Mouse (Mus musculus) forebrain, embryonic 11.5 days (tissue): Measurements from ENCODE around the gene Srm. TPM values are rescaled to one million over a fixed set of nuclear protein-coding genes. Genes with fewer than 3 reads are reported as not detected.

Experiments
- ATAC-seq: fragments of 200-750 bp; cut with Nextera tagmentation; replicated peaks from 2 replicates; pipeline ENCODE4 v1.8.0; 2017; ENCODE audit warnings: moderate TSS enrichment; ENCODE audit not compliant: low FRiP score
- DNase-seq: peaks from one replicate; pipeline ENCODE4 v3.0.0-alpha.2; 2017; ENCODE audit warnings: low spot score
- H3K27ac ChIP-seq: fragments of 300-500 bp; sonication (generic); 2 replicates; pipeline ENCODE4 v1.5.1; 2014; ENCODE audit warnings: low read depth, low read length
- H3K27me3 ChIP-seq: fragments of 300-500 bp; sonication (generic); 2 replicates; pipeline ENCODE4 v1.6.1; 2014; ENCODE audit warnings: mild to moderate bottlenecking, low read length, mixed read lengths; ENCODE audit not compliant: control insufficient read depth, insufficient read depth
- H3K36me3 ChIP-seq: fragments of 300-500 bp; sonication (generic); 2 replicates; pipeline ENCODE4 v1.6.1; 2014; ENCODE audit warnings: mild to moderate bottlenecking, low read length, moderate library complexity, mixed read lengths; ENCODE audit not compliant: control insufficient read depth, insufficient read depth
- H3K4me1 ChIP-seq: fragments of 300-500 bp; sonication (generic); replicated peaks from 2 replicates; pipeline ENCODE4 v1.6.1; 2014; ENCODE audit warnings: low read length, mixed read lengths; ENCODE audit not compliant: control insufficient read depth, insufficient read depth
- H3K4me2 ChIP-seq: fragments of 300-500 bp; sonication (generic); 2 replicates; pipeline ENCODE4 v1.6.1; 2014; ENCODE audit warnings: low read depth, mild to moderate bottlenecking, low read length, moderate library complexity, mixed read lengths; ENCODE audit not compliant: severe bottlenecking
- H3K4me3 ChIP-seq: fragments of 300-500 bp; sonication (generic); 2 replicates; pipeline ENCODE4 v1.5.1; 2014; ENCODE audit warnings: low read depth, low read length
- H3K9ac ChIP-seq: fragments of 300-500 bp; sonication (generic); 2 replicates; pipeline ENCODE4 v1.6.1; 2014; ENCODE audit warnings: low read length
- H3K9me3 ChIP-seq: fragments of 300-500 bp; sonication (generic); 2 replicates; pipeline ENCODE4 v1.6.1; 2016; ENCODE audit warnings: low read length, mixed read lengths; ENCODE audit not compliant: control insufficient read depth
- whole genome bisulfite sequencing: fragments of 180-500 bp; shearing (Covaris S2); extraction: QIAGEN DNeasy Blood & Tissue Kit; methylation state at CpG from one replicate; pipeline ENCODE4 v1.1.7; 2014; 5-methylcytosine and 5-hydroxymethylcytosine counted together
- polyA plus RNA-seq: library from polyadenylated mRNA; unstranded; fragments of >200 nt; fragmentation: Nextera tagmentation; extraction: Ambion mirVana; gene quantifications from 2 replicates; pipeline ENCODE4 v1.2.1, GENCODE M21; 2014

Srm gene
- polyA plus RNA-seq, 1 experiment from 2014 or later = 206 TPM

DNA sequence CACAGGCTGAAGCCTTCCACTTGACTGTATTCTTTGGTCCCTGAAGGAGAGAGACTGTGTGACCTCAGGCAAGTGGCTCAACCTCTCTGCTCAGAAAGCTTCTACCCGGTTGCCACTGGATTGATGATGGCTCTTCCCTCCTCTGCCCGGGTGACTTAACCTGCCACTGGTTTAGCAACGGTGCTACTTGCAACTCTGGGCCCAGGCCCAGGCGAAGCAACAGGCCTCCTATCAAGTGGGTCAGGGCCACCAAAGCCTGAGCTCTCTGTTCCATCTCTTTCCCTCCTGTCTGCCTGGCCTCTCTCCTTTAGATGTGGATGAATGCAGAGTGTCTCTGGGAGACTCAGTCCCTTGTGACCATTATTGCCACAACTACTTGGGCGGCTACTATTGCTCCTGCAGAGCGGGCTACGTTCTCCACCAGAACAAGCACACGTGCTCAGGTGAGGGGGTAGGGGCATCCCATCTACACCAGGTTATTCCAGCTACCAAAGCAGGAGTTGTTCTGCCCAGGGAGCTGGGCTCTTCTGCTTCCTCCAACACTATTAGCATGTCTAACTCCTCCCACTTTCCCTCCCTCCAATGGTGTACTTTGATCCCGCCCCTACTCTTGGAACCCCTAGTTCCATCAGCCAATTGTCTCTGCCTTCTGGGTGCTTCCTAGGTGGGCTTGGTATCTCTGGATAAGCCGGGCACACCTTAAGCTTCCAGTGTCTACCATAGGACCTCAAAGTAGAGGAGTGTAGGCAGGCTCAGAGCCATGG lies 12.3 kb downstream of the Srm start:
- Histone ChIP-seq H3K4me2 (no peak overlapping the region), H3K9ac (no peak overlapping the region), H3K4me1 (no peaks in the 10 kb centered on the region), H3K27me3 (no peaks in the 10 kb centered on the region), H3K27ac (no peak overlapping the region), H3K4me3 (no peak overlapping the region), H3K36me3 (peaks cover 4% of the 10 kb centered on the region; the same call in 1 of the 2 replicates), H3K9me3 (peaks cover 3% of the 10 kb centered on the region; the same call in 1 of the 2 replicates)
- peak; percentile 45 for DNase-seq
- no peak for ATAC-seq
- 68% methylated on average over 10 of the region's 10 CpGs for WGBS

DNA sequence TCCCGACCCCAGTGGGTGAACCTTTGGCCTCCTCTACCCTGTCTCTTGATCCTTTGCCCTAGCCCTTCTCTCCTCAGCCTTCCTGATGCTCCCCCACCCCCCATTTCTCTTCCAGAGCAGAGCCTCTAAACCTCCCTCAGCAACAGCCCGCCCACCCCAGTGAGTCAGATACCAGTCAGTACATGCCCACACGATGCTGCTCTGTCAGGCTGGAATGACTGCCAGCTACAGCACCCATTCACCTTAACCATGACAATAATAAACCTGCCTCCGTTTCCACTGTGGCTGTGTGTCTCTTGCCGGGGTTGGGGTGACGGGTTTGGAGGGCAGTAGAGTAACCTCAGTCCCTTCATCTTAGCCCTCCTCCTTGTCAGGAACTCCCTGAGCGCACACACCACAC lies 12.8 kb downstream of the Srm start:
- Histone ChIP-seq H3K4me1 (no peaks in the 10 kb centered on the region), H3K27ac (no peak overlapping the region), H3K9ac (no peak overlapping the region), H3K36me3 (peaks cover under 1% of the 10 kb centered on the region; the same call in 1 of the 2 replicates), H3K9me3 (no peaks in the 10 kb centered on the region), H3K27me3 (no peaks in the 10 kb centered on the region), H3K4me2 (no peak overlapping the region), H3K4me3 (no peak overlapping the region)
- ATAC-seq (no peak), DNase-seq (no peak)
- WGBS = 75% methylated on average over 7 of the region's 7 CpGs

DNA sequence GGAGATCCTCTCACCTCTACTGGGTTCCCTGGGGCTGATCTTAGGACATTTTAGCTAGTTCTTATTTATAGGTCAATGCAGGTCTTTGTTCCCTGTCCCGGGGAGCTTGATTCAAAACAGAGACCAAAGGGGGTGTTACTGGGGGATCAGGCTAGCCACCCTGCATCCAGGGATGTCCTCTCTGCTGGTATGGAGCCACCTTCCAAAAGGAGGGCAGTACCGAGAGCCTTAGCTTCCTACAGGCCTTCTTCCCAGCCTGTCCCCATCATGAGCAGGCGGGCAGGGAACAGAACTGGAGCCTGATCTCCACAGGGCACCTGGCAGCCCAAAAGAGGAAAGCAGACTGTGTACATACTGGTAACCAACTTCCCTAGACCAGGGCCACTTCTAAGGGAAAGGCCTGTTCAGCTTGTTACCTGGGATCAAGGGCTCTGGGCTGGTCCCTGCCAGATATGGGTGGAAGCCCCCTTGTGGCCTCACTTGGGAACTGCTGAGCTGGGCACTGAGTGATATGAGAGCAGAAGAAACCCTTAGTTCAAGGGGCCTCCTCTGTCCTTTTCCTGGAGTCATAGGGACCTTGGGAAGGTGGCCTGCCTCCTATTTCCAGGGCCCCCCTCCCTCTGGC lies 13.3 kb downstream of the Srm start:
- H3K9me3 ChIP-seq = no peaks in the 10 kb centered on the region
- 90% methylated on average over 3 of the region's 3 CpGs for WGBS
- DNase-seq (peak; percentile 82), ATAC-seq (peak; percentile 28; the same call in 1 of the 2 replicates)
- H3K36me3 ChIP-seq = no peaks in the 10 kb centered on the region
- no peaks in the 10 kb centered on the region for H3K4me1 ChIP-seq
- H3K4me2 ChIP-seq = no peak overlapping the region
- no peak overlapping the region for H3K27ac ChIP-seq
- no peaks in the 10 kb centered on the region for H3K27me3 ChIP-seq
- H3K9ac ChIP-seq = no peak overlapping the region
- no peak overlapping the region for H3K4me3 ChIP-seq

DNA sequence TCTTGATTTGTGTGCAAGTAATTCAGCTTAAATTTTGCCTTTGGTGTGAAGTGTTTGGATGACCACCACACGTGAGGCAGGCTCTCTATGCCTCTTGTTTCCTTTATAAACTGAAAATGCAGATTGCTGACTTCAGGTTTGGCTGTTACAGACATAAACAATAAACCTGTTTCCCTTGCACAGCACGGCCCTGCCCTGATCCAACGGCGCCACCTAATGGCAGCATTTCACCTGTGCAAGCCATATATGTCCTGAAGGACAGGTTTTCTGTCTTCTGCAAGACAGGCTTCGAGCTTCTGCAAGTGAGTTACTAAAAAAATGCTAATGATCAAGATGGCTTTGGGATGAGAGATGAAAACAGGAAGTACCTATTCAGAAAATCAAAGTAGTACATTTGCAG lies 16.5 kb downstream of the Srm start:
- H3K4me1 ChIP-seq = no peaks in the 10 kb centered on the region
- no peak overlapping the region for H3K4me2 ChIP-seq
- 35% methylated on average over 5 of the region's 5 CpGs for WGBS
- DNase-seq (peak; percentile 83), ATAC-seq (0 out of 2 replicates have a peak, but pooled peaks have one; percentile 52)
- no peaks in the 10 kb centered on the region for H3K9me3 ChIP-seq
- peaks cover 2% of the 10 kb centered on the region; the same call in 1 of the 2 replicates for H3K36me3 ChIP-seq
- H3K9ac ChIP-seq = no peak overlapping the region
- no peak overlapping the region for H3K4me3 ChIP-seq
- no peak overlapping the region for H3K27ac ChIP-seq
- no peaks in the 10 kb centered on the region for H3K27me3 ChIP-seq

DNA sequence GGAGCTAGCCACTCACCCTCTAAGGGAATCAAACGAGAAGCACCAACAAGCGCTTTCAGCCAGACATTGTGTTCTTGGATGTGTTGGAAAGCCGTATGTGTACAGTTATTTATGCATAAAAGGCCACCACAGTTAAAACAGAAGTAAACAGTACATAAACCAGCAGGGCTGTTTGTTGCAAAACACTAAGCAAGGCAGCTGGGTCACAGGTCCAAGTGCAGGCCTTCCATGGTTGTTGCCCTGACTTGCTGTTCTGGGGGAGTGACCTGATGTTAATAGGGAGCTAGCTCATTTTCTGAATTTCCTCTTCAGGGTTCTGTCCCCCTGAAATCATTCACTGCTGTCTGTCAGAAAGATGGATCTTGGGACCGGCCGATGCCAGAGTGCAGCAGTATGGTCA lies 18.5 kb downstream of the Srm start:
- WGBS = 87% methylated on average over 5 of the region's 5 CpGs
- Histone ChIP-seq H3K4me2 (no peak overlapping the region), H3K36me3 (peaks cover 2% of the 10 kb centered on the region; the same call in 1 of the 2 replicates), H3K27me3 (no peaks in the 10 kb centered on the region), H3K9ac (no peak overlapping the region), H3K4me1 (no peaks in the 10 kb centered on the region; the same call in 1 of the 2 replicates), H3K27ac (no peak overlapping the region), H3K9me3 (no peaks in the 10 kb centered on the region), H3K4me3 (no peak overlapping the region)
- DNase-seq = peak; percentile 42
- ATAC-seq = no peak

DNA sequence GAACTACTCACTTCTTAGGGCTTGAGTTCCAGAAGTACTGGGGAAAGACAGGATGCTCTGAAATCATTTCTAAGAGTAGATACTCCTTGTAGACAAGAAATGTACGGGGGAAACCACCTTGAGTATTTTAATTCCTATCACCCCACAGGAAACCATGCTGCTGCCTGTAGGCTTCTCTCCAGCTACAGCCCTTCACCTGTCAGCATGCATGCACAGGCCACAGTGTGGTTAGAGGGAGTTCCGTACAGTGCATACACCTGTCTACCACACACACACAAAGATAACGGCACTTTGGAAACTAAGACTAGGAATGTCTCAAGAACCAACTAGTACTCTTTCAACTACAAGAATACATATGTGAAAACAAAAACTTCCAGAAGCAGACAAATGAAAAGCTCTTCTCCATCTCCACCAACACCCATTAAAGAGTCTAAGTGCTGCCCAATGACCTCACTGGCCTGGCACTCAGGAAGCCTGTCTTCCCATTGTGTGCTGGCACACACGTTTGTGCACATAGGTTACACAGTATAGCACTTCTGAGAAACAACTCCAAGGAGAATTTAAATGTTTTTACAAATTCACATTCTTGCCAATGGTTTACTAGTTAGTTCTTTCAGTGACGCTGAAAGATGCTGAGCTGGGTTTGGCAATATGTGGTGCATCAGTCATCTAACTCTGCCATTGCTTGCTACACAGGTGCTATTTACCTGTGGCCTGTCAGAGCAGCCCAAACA lies 19.5 kb downstream of the Srm start:
- H3K9me3 ChIP-seq = no peaks in the 10 kb centered on the region
- no peak overlapping the region for H3K4me3 ChIP-seq
- no peak overlapping the region for H3K27ac ChIP-seq
- peaks cover 7% of the 10 kb centered on the region; the same call in 1 of the 2 replicates for H3K36me3 ChIP-seq
- no peak overlapping the region for H3K9ac ChIP-seq
- no peak overlapping the region for H3K4me2 ChIP-seq
- no peaks in the 10 kb centered on the region for H3K27me3 ChIP-seq
- WGBS = 81% methylated on average over 5 of the region's 5 CpGs
- DNase-seq = no peak
- H3K4me1 ChIP-seq = no peaks in the 10 kb centered on the region; the same call in 1 of the 2 replicates
- ATAC-seq = no peak

DNA sequence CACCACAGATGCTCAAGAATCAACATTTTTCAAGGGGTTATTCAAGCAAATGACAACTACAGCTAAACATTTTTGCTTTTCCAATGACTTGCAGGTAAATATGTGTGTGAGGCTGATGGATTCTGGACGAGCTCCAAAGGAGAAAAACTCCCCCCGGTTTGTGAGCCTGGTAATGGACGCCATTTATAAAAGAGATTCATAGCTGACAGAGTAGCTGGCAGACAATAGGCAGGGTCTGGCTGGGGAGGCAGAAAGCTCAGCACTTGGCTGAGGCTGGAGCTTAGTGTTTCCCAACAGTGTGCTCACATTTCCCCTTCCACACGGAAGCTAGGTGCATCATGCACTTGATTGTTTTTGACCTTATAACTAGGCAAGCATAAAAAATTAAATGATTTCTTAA lies 21.3 kb downstream of the Srm start:
- Histone ChIP-seq H3K27ac (no peak overlapping the region), H3K4me1 (no peaks in the 10 kb centered on the region; the same call in 1 of the 2 replicates), H3K9ac (no peak overlapping the region), H3K4me2 (no peak overlapping the region), H3K9me3 (no peaks in the 10 kb centered on the region), H3K27me3 (no peaks in the 10 kb centered on the region), H3K4me3 (no peak overlapping the region), H3K36me3 (peaks cover 7% of the 10 kb centered on the region; the same call in 1 of the 2 replicates)
- DNase-seq (no peak), ATAC-seq (no peak)
- WGBS = 74% methylated on average over 4 of the region's 4 CpGs

DNA sequence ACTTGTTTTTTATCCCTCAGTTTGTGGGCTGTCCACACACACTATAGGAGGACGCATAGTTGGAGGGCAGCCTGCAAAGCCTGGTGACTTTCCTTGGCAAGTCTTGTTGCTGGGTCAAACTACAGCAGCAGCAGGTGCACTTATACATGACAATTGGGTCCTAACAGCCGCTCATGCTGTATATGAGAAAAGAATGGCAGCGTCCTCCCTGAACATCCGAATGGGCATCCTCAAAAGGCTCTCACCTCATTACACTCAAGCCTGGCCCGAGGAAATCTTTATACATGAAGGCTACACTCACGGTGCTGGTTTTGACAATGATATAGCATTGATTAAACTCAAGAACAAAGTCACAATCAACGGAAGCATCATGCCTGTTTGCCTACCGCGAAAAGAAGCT lies 22.4 kb downstream of the Srm start:
- H3K27ac ChIP-seq = no peak overlapping the region
- no peak for ATAC-seq
- H3K9ac ChIP-seq = no peak overlapping the region
- 72% methylated on average over 9 of the region's 9 CpGs for WGBS
- peak; percentile 41 for DNase-seq
- no peaks in the 10 kb centered on the region for H3K27me3 ChIP-seq
- no peak overlapping the region for H3K4me2 ChIP-seq
- H3K4me1 ChIP-seq = no peaks in the 10 kb centered on the region; the same call in 1 of the 2 replicates
- no peaks in the 10 kb centered on the region for H3K9me3 ChIP-seq
- H3K36me3 ChIP-seq = peaks cover 13% of the 10 kb centered on the region
- H3K4me3 ChIP-seq = no peak overlapping the region
